Mouse (Mus musculus): ENCODE measurements around the gene Cbx5. TPM values are rescaled to one million over a fixed set of nuclear protein-coding genes. Genes with fewer than 3 reads are reported as not detected.

Gene Cbx5
- polyA plus RNA-seq, 1 experiment = 0.95 TPM

- peaks cover 100% of the 10 kb centered on the region for H3K36me3 ChIP-seq (ENCODE audit: control insufficient read depth)
- no peaks in the 10 kb centered on the region for H3K27me3 ChIP-seq (ENCODE audit: control insufficient read depth)
- no peaks in the 10 kb centered on the region for H3K9me3 ChIP-seq (ENCODE audit: control insufficient read depth, low read length)
- H3K4me1 ChIP-seq (ENCODE audit: control insufficient read depth) = no peaks in the 10 kb centered on the region; the same call in 1 of the 2 replicates
- TF ChIP-seq TAL1 (IDR thresholded peaks at IDR 0.05; ENCODE audit: low read length) (no peak), GATA1 (IDR thresholded peaks at IDR 0.05; ENCODE audit: low read length) (no peak)
- H3K4me3 ChIP-seq (replicated peaks) = no peak overlapping the region
Observed at GRCm38 (mm10) chr15:103202088-103202793, 37.4 kb downstream of the Cbx5 start.

GRCm38 (mm10) chr15:103197785-103198184 is 41.8 kb downstream of the Cbx5 start:
- H3K9me3 ChIP-seq (ENCODE audit: control insufficient read depth, low read length) = no peaks in the 10 kb centered on the region
- TF ChIP-seq GATA1 (IDR thresholded peaks at IDR 0.05; ENCODE audit: low read length) (no peak), TAL1 (IDR thresholded peaks at IDR 0.05; ENCODE audit: low read length) (no peak)
- H3K27me3 ChIP-seq (ENCODE audit: control insufficient read depth) = no peaks in the 10 kb centered on the region
- peaks cover 100% of the 10 kb centered on the region for H3K36me3 ChIP-seq (ENCODE audit: control insufficient read depth)
- H3K4me1 ChIP-seq (ENCODE audit: control insufficient read depth) = no peaks in the 10 kb centered on the region
- no peak overlapping the region for H3K4me3 ChIP-seq (replicated peaks)

GRCm38 (mm10) chr15:103196835-103197234 is 42.8 kb downstream of the Cbx5 start:
- no peak overlapping the region for H3K4me3 ChIP-seq (replicated peaks)
- H3K4me1 ChIP-seq (ENCODE audit: control insufficient read depth) = no peaks in the 10 kb centered on the region
- H3K36me3 ChIP-seq (ENCODE audit: control insufficient read depth) = peaks cover 100% of the 10 kb centered on the region
- no peaks in the 10 kb centered on the region for H3K27me3 ChIP-seq (ENCODE audit: control insufficient read depth)
- H3K9me3 ChIP-seq (ENCODE audit: control insufficient read depth, low read length) = no peaks in the 10 kb centered on the region
- TF ChIP-seq GATA1 (IDR thresholded peaks at IDR 0.05; ENCODE audit: low read length) (no peak), TAL1 (IDR thresholded peaks at IDR 0.05; ENCODE audit: low read length) (no peak)

GRCm38 (mm10) chr15:103193606-103194005 is 46.0 kb downstream of the Cbx5 start:
- Histone ChIP-seq H3K36me3 (ENCODE audit: control insufficient read depth) (peaks cover 96% of the 10 kb centered on the region), H3K4me1 (ENCODE audit: control insufficient read depth) (no peaks in the 10 kb centered on the region), H3K4me3 (replicated peaks) (no peak overlapping the region), H3K9me3 (ENCODE audit: control insufficient read depth, low read length) (no peaks in the 10 kb centered on the region), H3K27me3 (ENCODE audit: control insufficient read depth) (no peaks in the 10 kb centered on the region)
- TF ChIP-seq TAL1 (IDR thresholded peaks at IDR 0.05; ENCODE audit: low read length) (no peak), GATA1 (IDR thresholded peaks at IDR 0.05; ENCODE audit: low read length) (no peak)

- TF ChIP-seq TAL1 (IDR thresholded peaks at IDR 0.05; ENCODE audit: low read length) = no peak
- TF ChIP-seq GATA1 (IDR thresholded peaks at IDR 0.05; ENCODE audit: low read length) = no peak
- H3K36me3 ChIP-seq (ENCODE audit: control insufficient read depth) = peaks cover 68% of the 10 kb centered on the region
- no peak overlapping the region for H3K4me3 ChIP-seq (replicated peaks)
- H3K27me3 ChIP-seq (ENCODE audit: control insufficient read depth) = no peaks in the 10 kb centered on the region
- no peaks in the 10 kb centered on the region for H3K9me3 ChIP-seq (ENCODE audit: control insufficient read depth, low read length)
- no peaks in the 10 kb centered on the region for H3K4me1 ChIP-seq (ENCODE audit: control insufficient read depth)
Observed at GRCm38 (mm10) chr15:103190531-103191462, 48.8 kb downstream of the Cbx5 start.

- Histone ChIP-seq H3K4me1 (ENCODE audit: control insufficient read depth) (no peaks in the 10 kb centered on the region), H3K36me3 (ENCODE audit: control insufficient read depth) (peaks cover 61% of the 10 kb centered on the region), H3K9me3 (ENCODE audit: control insufficient read depth, low read length) (no peaks in the 10 kb centered on the region), H3K27me3 (ENCODE audit: control insufficient read depth) (peaks cover 5% of the 10 kb centered on the region), H3K4me3 (replicated peaks) (no peak overlapping the region)
- no peak for TF ChIP-seq GATA1 (IDR thresholded peaks at IDR 0.05; ENCODE audit: low read length)
- TF ChIP-seq TAL1 (IDR thresholded peaks at IDR 0.05; ENCODE audit: low read length) = no peak
Observed at GRCm38 (mm10) chr15:103190083-103190482, 49.5 kb downstream of the Cbx5 start.

GRCm38 (mm10) chr15:103187803-103188202 is 51.8 kb downstream of the Cbx5 start:
- no peak for TF ChIP-seq TAL1 (IDR thresholded peaks at IDR 0.05; ENCODE audit: low read length)
- no peak for TF ChIP-seq GATA1 (IDR thresholded peaks at IDR 0.05; ENCODE audit: low read length)

GRCm38 (mm10) chr15:103185462-103186198 is 54.0 kb downstream of the Cbx5 start:
- TF ChIP-seq GATA1 (IDR thresholded peaks at IDR 0.05; ENCODE audit: low read length) = no peak
- TF ChIP-seq TAL1 (IDR thresholded peaks at IDR 0.05; ENCODE audit: low read length) = no peak
- H3K27me3 ChIP-seq (ENCODE audit: control insufficient read depth) = peaks cover 50% of the 10 kb centered on the region
- peaks cover 16% of the 10 kb centered on the region for H3K36me3 ChIP-seq (ENCODE audit: control insufficient read depth)
- H3K4me1 ChIP-seq (ENCODE audit: control insufficient read depth) = peaks cover 18% of the 10 kb centered on the region
- peaks cover 2% of the 10 kb centered on the region; the same call in 1 of the 2 replicates for H3K9me3 ChIP-seq (ENCODE audit: control insufficient read depth, low read length)
- H3K4me3 ChIP-seq (replicated peaks) = no peak overlapping the region

More at GRCm38 (mm10) chr15:103187803-103188202, 51.8 kb downstream of the Cbx5 start:
- Histone ChIP-seq H3K9me3 (ENCODE audit: control insufficient read depth, low read length) (peaks cover 2% of the 10 kb centered on the region; the same call in 1 of the 2 replicates), H3K27me3 (ENCODE audit: control insufficient read depth) (peaks cover 28% of the 10 kb centered on the region), H3K36me3 (ENCODE audit: control insufficient read depth) (peaks cover 38% of the 10 kb centered on the region), H3K4me1 (ENCODE audit: control insufficient read depth) (peaks cover 11% of the 10 kb centered on the region), H3K4me3 (replicated peaks) (no peak overlapping the region)
